Mouse (Mus musculus): ENCODE measurements at regions not wholly inside any gene's neighbourhood (a gene's known extent, or its start where the extent isn't known, plus 50 kb on each side); places are given as distances from the start of the nearest gene placed in this dataset.

GRCm38 (mm10) chr12:10445738-10446137 lies 55.2 kb downstream of the Rdh14 start:
- Histone ChIP-seq H3K36me3 (replicated peaks in 1 of 2; ENCODE audit: control insufficient read depth in 1 of 2, insufficient read depth in 1 of 2, low read length in 1 of 2) (no peaks in the 10 kb centered on the region), H3K9me3 (replicated peaks; ENCODE audit: low read length) (no peaks in the 10 kb centered on the region), H3K27ac (ENCODE audit: insufficient read depth, low read depth) (no peak overlapping the region), H3K4me2 (ENCODE audit: insufficient read depth, low read depth, poor library complexity, severe bottlenecking) (no peak overlapping the region), H3K79me2 (replicated peaks; ENCODE audit: control insufficient read depth, extremely low read depth, insufficient read depth, poor library complexity, severe bottlenecking) (no peaks in the 10 kb centered on the region), H3K4me1 (ENCODE audit: control insufficient read depth in 1 of 2, insufficient read depth in 2 of 2) (0 out of 4 replicates have a peak, but pooled peaks cover 0 to 2% of the 10 kb centered on the region in 2 experiments), H3K9ac (ENCODE audit: insufficient read depth, low read depth) (no peak overlapping the region), H3K4me3 (replicated peaks in 1 of 3; ENCODE audit: low read depth in 2 of 3, low read length in 2 of 3, poor library complexity in 1 of 3) (no peak overlapping the region), H3K27me3 (replicated peaks) (no peaks in the 10 kb centered on the region)
- in situ Hi-C loops (cut with MboI; ENCODE audit: low pct_ligation_motif_present, low pct_unique_long_range_greater_than_20kb, low sequenced_read_pairs) (no loop called here), dilution Hi-C loops (cut with MboI; ENCODE audit: extremely low pct_ligation_motif_present, extremely low pct_unique_long_range_greater_than_20kb, low sequenced_read_pairs) (no loop called here)
- DNase-seq (ENCODE audit: extremely low read depth): no peak
- no peak for TF ChIP-seq POLR2AphosphoS2 (IDR thresholded peaks at IDR 0.05; ENCODE audit: low read depth, low read length)
- no peak for TF ChIP-seq PAX5 (IDR thresholded peaks at IDR 0.05; ENCODE audit: low read length)
- TF ChIP-seq HCFC1 (IDR thresholded peaks at IDR 0.05; ENCODE audit: low read depth, low read length): no peak
- TF ChIP-seq ZKSCAN1 (IDR thresholded peaks at IDR 0.05; ENCODE audit: borderline replicate concordance, low read depth, low read length): no peak
- no peak for TF ChIP-seq GABPA (IDR thresholded peaks at IDR 0.05; ENCODE audit: insufficient replicate concordance, low read depth, low read length)
- no peak for TF ChIP-seq ZMIZ1 (IDR thresholded peaks at IDR 0.05; ENCODE audit: low read depth, low read length)
- TF ChIP-seq BHLHE40 (IDR thresholded peaks at IDR 0.05; ENCODE audit: low read depth, low read length): no peak
- TF ChIP-seq EP300 (IDR thresholded peaks at IDR 0.05; ENCODE audit: low read length): no peak
- TF ChIP-seq RCOR1 (conservative IDR thresholded peaks at IDR 0.05; ENCODE audit: low read depth, low read length): no peak
- no peak for TF ChIP-seq UBTF (IDR thresholded peaks at IDR 0.05; ENCODE audit: low read depth, low read length)
- no peak for TF ChIP-seq SMC3 (IDR thresholded peaks at IDR 0.05; ENCODE audit: low read depth, low read length)
- no peak for TF ChIP-seq ELF1 (IDR thresholded peaks at IDR 0.05; ENCODE audit: low read depth, low read length)
- no peak for TF ChIP-seq CHD2 (IDR thresholded peaks at IDR 0.05; ENCODE audit: low read length)
- no peak for TF ChIP-seq IRF4 (IDR thresholded peaks at IDR 0.05; ENCODE audit: low read depth, low read length)
- TF ChIP-seq E2F4 (IDR thresholded peaks at IDR 0.05; ENCODE audit: insufficient replicate concordance, low read depth, low read length): no peak
- TF ChIP-seq CHD1 (IDR thresholded peaks at IDR 0.05; ENCODE audit: low read depth, low read length): no peak

GRCm38 (mm10) chr12:10457960-10458655 lies 67.5 kb downstream of the Rdh14 start:
- in situ Hi-C loops (cut with MboI; ENCODE audit: low pct_ligation_motif_present, low pct_unique_long_range_greater_than_20kb, low sequenced_read_pairs) (no loop called here), dilution Hi-C loops (cut with MboI; ENCODE audit: extremely low pct_ligation_motif_present, extremely low pct_unique_long_range_greater_than_20kb, low sequenced_read_pairs) (no loop called here)
- no peaks in the 10 kb centered on the region for H3K36me3 ChIP-seq (replicated peaks in 1 of 2; ENCODE audit: control insufficient read depth in 1 of 2, insufficient read depth in 1 of 2, low read length in 1 of 2)
- H3K4me3 ChIP-seq (replicated peaks in 1 of 3; ENCODE audit: low read depth in 2 of 3, low read length in 2 of 3, poor library complexity in 1 of 3): no peak overlapping the region
- DNase-seq (ENCODE audit: extremely low read depth): no peak
- no peak overlapping the region for H3K9ac ChIP-seq (ENCODE audit: insufficient read depth, low read depth)
- H3K79me2 ChIP-seq (replicated peaks; ENCODE audit: control insufficient read depth, extremely low read depth, insufficient read depth, poor library complexity, severe bottlenecking): no peaks in the 10 kb centered on the region
- H3K4me2 ChIP-seq (ENCODE audit: insufficient read depth, low read depth, poor library complexity, severe bottlenecking): no peak overlapping the region
- no peaks in the 10 kb centered on the region for H3K4me1 ChIP-seq (ENCODE audit: control insufficient read depth in 1 of 2, insufficient read depth in 2 of 2)
- no peaks in the 10 kb centered on the region for H3K27me3 ChIP-seq (replicated peaks)
- H3K9me3 ChIP-seq (replicated peaks; ENCODE audit: low read length): no peaks in the 10 kb centered on the region
- H3K27ac ChIP-seq (ENCODE audit: insufficient read depth, low read depth): no peak overlapping the region
- TF ChIP-seq TBP (conservative IDR thresholded peaks at IDR 0.05; ENCODE audit: low read depth, low read length): no peak
- no peak for TF ChIP-seq MXI1 (IDR thresholded peaks at IDR 0.05; ENCODE audit: low read depth, low read length)
- TF ChIP-seq ETS1 (conservative IDR thresholded peaks at IDR 0.05; ENCODE audit: low read depth, low read length): no peak
- no peak for TF ChIP-seq MEF2A (IDR thresholded peaks at IDR 0.05; ENCODE audit: borderline replicate concordance, low read depth, low read length)
- TF ChIP-seq NELFE (IDR thresholded peaks at IDR 0.05; ENCODE audit: low read depth, low read length): no peak
- no peak for TF ChIP-seq POLR2AphosphoS2 (IDR thresholded peaks at IDR 0.05; ENCODE audit: low read depth, low read length)
- no peak for TF ChIP-seq TCF12 (IDR thresholded peaks at IDR 0.05; ENCODE audit: low read depth, low read length)
- TF ChIP-seq HCFC1 (IDR thresholded peaks at IDR 0.05; ENCODE audit: low read depth, low read length): no peak
- no peak for TF ChIP-seq SMC3 (IDR thresholded peaks at IDR 0.05; ENCODE audit: low read depth, low read length)

All from CH12.LX (cell line).